Mouse (Mus musculus): ENCODE data around the gene Mef2d. TPM values are rescaled to one million over a fixed set of nuclear protein-coding genes. Genes with fewer than 3 reads are reported as not detected.

Mef2d gene
- total RNA-seq, 2 experiments from 2014 or later: 120 TPM

GRCm38 (mm10) chr3:88137821-88138220 lies 4.4 kb upstream of the Mef2d start:
- no peak for DNase-seq

- peak; percentile 97 to 98 for DNase-seq
Measured at GRCm38 (mm10) chr3:88138336-88139242, 3.6 kb upstream of the Mef2d start.

DNA sequence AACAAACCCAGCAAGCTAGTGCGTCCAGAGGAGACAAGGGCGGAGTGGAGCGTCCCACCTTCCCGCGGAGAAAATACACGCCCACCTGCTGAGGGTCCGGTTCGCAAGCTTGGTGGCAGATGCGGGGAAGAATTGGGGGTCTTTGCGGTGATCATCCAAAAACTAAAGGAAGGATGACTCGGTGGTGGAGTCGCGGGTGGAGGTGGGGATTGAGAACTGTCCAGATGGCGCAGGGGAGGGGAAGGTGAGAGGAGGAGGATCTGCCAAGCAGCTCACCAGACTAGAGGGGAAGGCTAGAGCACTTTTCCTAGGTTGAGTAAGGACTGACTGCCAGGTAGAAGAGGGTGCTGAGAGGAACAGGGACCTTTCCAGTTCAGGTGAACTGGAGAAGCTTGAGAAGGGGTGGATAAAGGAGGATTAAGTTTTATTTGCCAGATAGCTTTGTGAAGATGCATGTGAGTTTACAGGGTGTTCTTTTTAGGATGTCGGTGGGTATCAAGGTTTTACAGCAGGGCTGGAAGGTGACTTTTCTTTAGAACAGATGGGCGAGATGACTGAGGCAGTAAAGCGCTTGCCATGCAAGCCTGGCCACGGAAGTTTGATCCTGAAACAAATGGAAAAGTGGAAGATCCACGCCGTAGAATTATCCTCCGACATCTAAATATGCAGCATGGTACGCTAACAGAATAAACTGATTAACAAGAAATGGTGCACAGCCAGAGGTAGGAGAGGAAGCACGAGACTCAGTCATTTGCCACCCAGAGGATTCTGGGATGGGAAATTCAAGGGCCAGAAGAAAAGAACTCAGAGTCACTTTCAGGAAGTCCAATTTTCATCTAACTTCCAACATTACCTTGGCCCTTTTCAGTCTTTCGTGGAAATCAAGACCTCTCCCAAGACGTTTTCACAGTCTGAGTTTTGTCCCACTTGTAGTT lies 2.7 kb upstream of the Mef2d start:
- peak; percentile 56 to 77 for DNase-seq

GRCm38 (mm10) chr3:88140178-88140902 lies 1.8 kb upstream of the Mef2d start:
- peak; percentile 81 to 85 for DNase-seq

GRCm38 (mm10) chr3:88140903-88141430 lies 1.2 kb upstream of the Mef2d start:
- peak in 1 of 2 experiments; percentile 61 for DNase-seq

DNA sequence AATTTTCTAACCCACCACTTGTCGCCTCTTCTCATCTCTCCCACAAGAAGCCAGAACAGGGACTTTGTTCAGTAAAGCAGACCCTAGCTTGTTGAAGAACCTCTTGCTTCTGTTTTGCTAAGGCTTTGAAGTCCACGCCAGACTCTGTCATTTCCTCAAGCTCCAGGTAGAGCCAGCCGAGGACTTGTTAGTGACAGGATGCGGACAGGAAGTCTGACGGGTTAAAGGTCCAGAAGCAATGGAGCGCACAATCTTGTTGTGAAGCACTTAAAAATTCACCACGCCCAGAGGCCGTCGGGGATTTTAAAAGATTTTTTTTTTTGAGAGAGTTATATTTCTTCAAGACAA lies 759 bp upstream of the Mef2d start:
- DNase-seq: peak; percentile 79 to 80

DNA sequence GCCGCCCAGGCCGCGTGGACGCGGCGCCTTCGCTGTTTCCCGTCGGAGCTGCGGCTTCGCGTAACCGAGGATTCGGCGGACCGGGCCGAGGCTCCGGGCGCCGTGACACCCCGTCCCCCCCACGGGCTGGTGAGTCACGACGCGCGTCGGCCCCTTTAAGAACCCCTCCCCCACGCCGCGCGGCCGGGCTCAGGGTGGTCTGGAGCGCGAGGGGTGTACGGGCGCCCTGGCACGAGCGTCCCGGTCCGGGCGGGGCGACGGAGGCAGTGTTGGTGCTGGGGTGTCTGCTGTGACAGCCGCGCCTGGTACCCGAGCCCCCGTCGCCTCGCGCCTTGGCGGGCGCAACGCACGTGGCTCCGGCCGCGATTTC lies 359 bp downstream of the Mef2d start:
- DNase-seq: no peak

GRCm38 (mm10) chr3:88142916-88143771 lies 972 bp downstream of the Mef2d start:
- peak; percentile 88 to 89 for DNase-seq

DNA sequence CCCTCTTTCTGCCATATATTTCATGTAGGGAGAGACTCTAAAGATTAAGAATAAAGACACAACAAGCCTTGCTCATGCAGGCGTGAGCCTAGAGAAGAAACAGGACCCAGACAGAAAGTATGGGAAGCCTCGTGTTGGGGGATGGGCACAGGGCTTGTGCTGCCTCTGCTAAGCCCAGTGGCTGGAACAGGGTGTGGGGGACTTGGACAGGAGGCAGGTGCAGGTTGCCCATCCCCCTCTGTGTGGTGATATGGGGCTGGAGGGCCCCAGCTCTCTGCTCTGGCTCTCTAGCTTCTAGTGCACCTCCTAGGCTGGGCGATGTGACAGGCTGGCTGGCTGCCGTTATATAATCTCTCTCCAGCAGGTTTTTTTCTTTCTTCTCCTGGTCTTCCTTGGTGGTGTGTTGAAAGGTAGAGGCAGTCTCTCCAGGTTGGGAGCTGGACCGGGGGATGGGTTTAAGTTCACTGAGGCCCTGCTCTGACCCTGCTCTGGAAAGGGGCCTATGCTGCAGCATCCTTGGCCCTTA lies 1.9 kb downstream of the Mef2d start:
- peak; percentile 67 to 71 for DNase-seq

- peak; percentile 49 to 62 for DNase-seq
Measured at GRCm38 (mm10) chr3:88144648-88145410, 2.7 kb downstream of the Mef2d start.

DNA sequence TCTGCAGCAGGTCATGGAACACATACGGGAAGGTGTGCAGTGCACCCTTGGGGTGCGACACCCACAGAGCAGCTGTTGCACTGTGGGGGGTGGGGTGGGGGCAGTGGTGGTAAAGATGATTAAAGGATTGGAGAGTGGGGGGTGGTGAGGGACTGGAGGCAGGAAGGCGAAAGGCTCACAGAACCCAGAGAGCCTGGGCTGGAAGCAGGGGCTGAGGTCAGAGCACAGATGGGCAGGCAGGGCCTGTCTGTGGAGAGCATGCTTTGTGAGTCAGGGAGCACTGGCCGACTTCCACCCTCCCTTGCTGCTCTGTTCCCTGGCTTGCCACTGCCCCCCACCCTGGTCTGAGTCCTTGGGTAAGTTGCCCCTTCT lies 3.2 kb downstream of the Mef2d start:
- DNase-seq: peak; percentile 67 to 72

GRCm38 (mm10) chr3:88145952-88146351 lies 3.8 kb downstream of the Mef2d start:
- peak; percentile 68 to 75 for DNase-seq

- DNase-seq: no peak
Measured at GRCm38 (mm10) chr3:88146376-88147112, 4.4 kb downstream of the Mef2d start.

GRCm38 (mm10) chr3:88147444-88147843 lies 5.3 kb downstream of the Mef2d start:
- DNase-seq: no peak

- no peak for DNase-seq
Measured at GRCm38 (mm10) chr3:88147866-88148265, 5.7 kb downstream of the Mef2d start.

DNA sequence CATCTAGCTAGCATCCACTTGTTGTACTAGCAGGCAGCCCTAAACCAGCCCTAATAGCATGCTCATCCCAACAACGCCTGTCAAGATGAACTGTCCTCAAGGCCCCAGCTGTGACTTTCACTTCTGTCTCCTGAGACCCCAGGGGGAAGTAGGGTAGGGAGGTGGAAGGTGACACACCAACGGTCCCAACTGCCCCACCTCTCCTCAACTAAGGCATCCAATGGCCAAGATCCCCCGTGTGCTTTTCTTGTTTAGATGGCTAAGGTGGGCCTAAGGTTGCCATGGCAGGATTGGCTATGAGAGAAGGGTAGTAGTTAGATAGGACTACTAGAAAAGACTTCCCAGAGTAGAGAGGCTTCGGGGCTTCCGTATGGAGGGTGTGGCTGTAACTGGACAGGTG lies 6.2 kb downstream of the Mef2d start:
- DNase-seq: no peak

- DNase-seq: peak; percentile 75 to 83
Measured at GRCm38 (mm10) chr3:88148776-88149509, 6.8 kb downstream of the Mef2d start.

DNA sequence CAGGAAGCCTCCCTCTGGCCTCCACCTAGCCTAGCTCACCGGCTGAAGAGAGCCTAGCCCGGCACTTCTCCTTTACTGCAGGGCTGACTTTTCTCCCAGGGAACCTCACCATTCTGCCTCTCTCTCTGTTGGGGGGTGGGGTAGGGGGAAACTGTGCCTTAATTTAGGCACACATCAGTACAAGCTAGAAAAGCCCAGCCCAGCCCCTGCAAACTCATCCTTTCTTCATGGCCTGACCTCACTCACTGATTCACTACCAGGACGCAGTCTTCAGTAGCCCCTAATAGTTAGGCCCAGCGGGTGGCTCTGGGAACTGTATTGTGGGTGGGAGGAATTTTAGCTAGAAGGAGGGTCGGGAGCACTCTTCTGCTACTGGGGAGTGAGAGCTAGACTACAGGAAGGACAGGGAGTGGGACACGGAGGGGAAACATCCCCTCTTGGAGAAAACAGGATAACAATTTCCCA lies 7.4 kb downstream of the Mef2d start:
- DNase-seq: no peak

Measured in heart, adult 18-20 months (tissue).